Mouse (Mus musculus): ENCODE measurements at regions not wholly inside any gene's neighbourhood (a gene's known extent, or its start where the extent isn't known, plus 50 kb on each side); places are given as distances from the start of the nearest gene placed in this dataset.

DNA sequence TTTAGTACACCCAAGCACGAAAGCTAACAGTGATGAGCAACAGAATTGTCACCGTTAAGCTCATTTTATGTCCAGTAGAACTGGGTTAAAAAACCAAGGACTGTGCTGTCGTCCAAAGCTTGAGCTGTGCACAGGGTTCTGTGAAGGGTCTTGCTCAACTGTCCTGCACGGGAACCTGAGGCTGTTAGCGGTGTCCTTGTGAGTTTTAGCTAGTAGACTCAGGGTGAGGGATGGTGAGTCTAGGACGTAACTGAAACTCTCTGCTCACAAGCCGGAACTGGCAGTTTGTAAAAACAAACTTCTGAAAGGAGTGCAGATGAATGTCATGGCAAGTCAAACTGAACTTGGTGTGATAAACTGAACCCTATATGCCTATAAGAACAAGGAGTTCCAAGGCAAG, 95.6 kb downstream of the 1700020N01Rik start:
- TF ChIP-seq EP300 (IDR thresholded peaks at IDR 0.05) (no peak), CTCF (IDR thresholded peaks at IDR 0.05) (no peak)

Data from lung, postnatal 0 days (tissue).